Mouse (Mus musculus): ENCODE results near the gene Trim27. TPM values are rescaled to one million over a fixed set of nuclear protein-coding genes. Genes with fewer than 3 reads are reported as not detected.

Trim27 gene
- polyA plus RNA-seq, 1 experiment from 2014 or later: 200 TPM

GRCm38 (mm10) chr13:21200043-21200999 is 21.1 kb downstream of the Trim27 start:
- Histone ChIP-seq H3K9me3 (replicated peaks) (no peaks in the 10 kb centered on the region), H3K4me3 (peak overlapping the region; percentile 68), H3K27me3 (ENCODE audit: low read depth, poor library complexity, severe bottlenecking) (no peaks in the 10 kb centered on the region), H3K4me1 (0 out of 2 replicates have a peak, but pooled peaks cover 8% of the 10 kb centered on the region), H3K27ac (peak overlapping the region; percentile 79), H3K36me3 (peaks cover 4% of the 10 kb centered on the region)
- DNase-seq (ENCODE audit: low spot score): peak; percentile 97
- 6% methylated on average over 48 of the region's 48 CpGs for WGBS

GRCm38 (mm10) chr13:21215275-21215983 is 36.2 kb downstream of the Trim27 start:
- no peaks in the 10 kb centered on the region for H3K36me3 ChIP-seq
- no peak overlapping the region for H3K27ac ChIP-seq
- 2% methylated on average over 20 of the region's 20 CpGs for WGBS
- DNase-seq (ENCODE audit: low spot score): peak; percentile 86
- peak overlapping the region; percentile 54 for H3K4me3 ChIP-seq
- H3K4me1 ChIP-seq: no peaks in the 10 kb centered on the region; the same call in 1 of the 2 replicates
- peaks cover 11% of the 10 kb centered on the region; the same call in 1 of the 2 replicates for H3K27me3 ChIP-seq (ENCODE audit: low read depth, poor library complexity, severe bottlenecking)
- no peaks in the 10 kb centered on the region for H3K9me3 ChIP-seq (replicated peaks)

GRCm38 (mm10) chr13:21216781-21217180 is 37.5 kb downstream of the Trim27 start:
- H3K4me3 ChIP-seq: no peak overlapping the region

GRCm38 (mm10) chr13:21221656-21222462 is 42.6 kb downstream of the Trim27 start:
- 3% methylated on average over 20 of the region's 20 CpGs for WGBS
- Histone ChIP-seq H3K9me3 (replicated peaks) (no peaks in the 10 kb centered on the region), H3K4me1 (peaks cover 9% of the 10 kb centered on the region; the same call in 1 of the 2 replicates), H3K4me3 (peak overlapping the region; percentile 71), H3K36me3 (no peaks in the 10 kb centered on the region), H3K27me3 (ENCODE audit: low read depth, poor library complexity, severe bottlenecking) (peaks cover 14% of the 10 kb centered on the region; the same call in 1 of the 2 replicates), H3K27ac (peak overlapping the region; percentile 91)
- no peak for DNase-seq (ENCODE audit: low spot score)

More at GRCm38 (mm10) chr13:21216781-21217180, 37.5 kb downstream of the Trim27 start:
- 52% methylated on average over 1 of the region's 1 CpGs for WGBS
- H3K36me3 ChIP-seq: no peaks in the 10 kb centered on the region
- H3K9me3 ChIP-seq (replicated peaks): no peaks in the 10 kb centered on the region
- no peak for DNase-seq (ENCODE audit: low spot score)
- H3K4me1 ChIP-seq: peaks cover 7% of the 10 kb centered on the region
- peaks cover 14% of the 10 kb centered on the region; the same call in 1 of the 2 replicates for H3K27me3 ChIP-seq (ENCODE audit: low read depth, poor library complexity, severe bottlenecking)
- H3K27ac ChIP-seq: no peak overlapping the region

GRCm38 (mm10) chr13:21222463-21223022 is 43.3 kb downstream of the Trim27 start:
- no peaks in the 10 kb centered on the region for H3K9me3 ChIP-seq (replicated peaks)
- peaks cover 14% of the 10 kb centered on the region; the same call in 1 of the 2 replicates for H3K27me3 ChIP-seq (ENCODE audit: low read depth, poor library complexity, severe bottlenecking)
- H3K27ac ChIP-seq: peak overlapping the region; percentile 91
- peak; percentile 92 for DNase-seq (ENCODE audit: low spot score)
- no peaks in the 10 kb centered on the region for H3K36me3 ChIP-seq
- H3K4me1 ChIP-seq: peaks cover 9% of the 10 kb centered on the region; the same call in 1 of the 2 replicates
- under 1% methylated on average over 20 of the region's 20 CpGs for WGBS
- peak overlapping the region; percentile 71 for H3K4me3 ChIP-seq

- H3K4me3 ChIP-seq: peak overlapping the region; percentile 71
- 2% methylated on average over 10 of the region's 10 CpGs for WGBS
- no peaks in the 10 kb centered on the region for H3K9me3 ChIP-seq (replicated peaks)
- H3K27me3 ChIP-seq (ENCODE audit: low read depth, poor library complexity, severe bottlenecking): peaks cover 14% of the 10 kb centered on the region; the same call in 1 of the 2 replicates
- H3K36me3 ChIP-seq: no peaks in the 10 kb centered on the region
- H3K4me1 ChIP-seq: peaks cover 9% of the 10 kb centered on the region; the same call in 1 of the 2 replicates
- peak overlapping the region; percentile 91 for H3K27ac ChIP-seq
- peak; percentile 68 for DNase-seq (ENCODE audit: low spot score)
These were observed 44.0 kb downstream of the Trim27 start for GRCm38 (mm10) chr13:21223242-21223655.

GRCm38 (mm10) chr13:21224376-21224775 is 45.1 kb downstream of the Trim27 start:
- no peak overlapping the region for H3K27ac ChIP-seq

GRCm38 (mm10) chr13:21225206-21225605 is 46.0 kb downstream of the Trim27 start:
- no peaks in the 10 kb centered on the region for H3K9me3 ChIP-seq (replicated peaks)
- no peaks in the 10 kb centered on the region for H3K36me3 ChIP-seq
- H3K4me3 ChIP-seq: no peak overlapping the region
- H3K27me3 ChIP-seq (ENCODE audit: low read depth, poor library complexity, severe bottlenecking): peaks cover 6% of the 10 kb centered on the region; the same call in 1 of the 2 replicates
- no peak overlapping the region for H3K27ac ChIP-seq
- DNase-seq (ENCODE audit: low spot score): no peak
- WGBS: 65% methylated on average over 6 of the region's 6 CpGs
- H3K4me1 ChIP-seq: peaks cover 9% of the 10 kb centered on the region; the same call in 1 of the 2 replicates

More at GRCm38 (mm10) chr13:21224376-21224775, 45.1 kb downstream of the Trim27 start:
- no peak for DNase-seq (ENCODE audit: low spot score)
- Histone ChIP-seq H3K27me3 (ENCODE audit: low read depth, poor library complexity, severe bottlenecking) (peaks cover 14% of the 10 kb centered on the region; the same call in 1 of the 2 replicates), H3K36me3 (no peaks in the 10 kb centered on the region), H3K4me3 (no peak overlapping the region), H3K4me1 (peaks cover 9% of the 10 kb centered on the region; the same call in 1 of the 2 replicates), H3K9me3 (replicated peaks) (no peaks in the 10 kb centered on the region)
- 88% methylated on average over 1 of the region's 1 CpGs for WGBS

- H3K9me3 ChIP-seq (replicated peaks): no peaks in the 10 kb centered on the region
These were observed 46.8 kb downstream of the Trim27 start for GRCm38 (mm10) chr13:21226031-21226430.

GRCm38 (mm10) chr13:21233732-21234705 is 54.8 kb downstream of the Trim27 start:
- under 1% methylated on average over 43 of the region's 43 CpGs for WGBS
- DNase-seq (ENCODE audit: low spot score): peak; percentile 83
- Histone ChIP-seq H3K4me1 (peaks cover 14% of the 10 kb centered on the region), H3K36me3 (no peaks in the 10 kb centered on the region), H3K27me3 (ENCODE audit: low read depth, poor library complexity, severe bottlenecking) (no peaks in the 10 kb centered on the region), H3K9me3 (replicated peaks) (no peaks in the 10 kb centered on the region), H3K27ac (peak overlapping the region; percentile 67), H3K4me3 (peak overlapping the region; percentile 62)

More at GRCm38 (mm10) chr13:21226031-21226430, 46.8 kb downstream of the Trim27 start:
- DNase-seq (ENCODE audit: low spot score): no peak
- WGBS: 79% methylated on average over 3 of the region's 3 CpGs
- Histone ChIP-seq H3K27ac (no peak overlapping the region), H3K27me3 (ENCODE audit: low read depth, poor library complexity, severe bottlenecking) (no peaks in the 10 kb centered on the region), H3K4me3 (no peak overlapping the region), H3K4me1 (peaks cover 9% of the 10 kb centered on the region; the same call in 1 of the 2 replicates), H3K36me3 (no peaks in the 10 kb centered on the region)

GRCm38 (mm10) chr13:21236714-21237113 is 57.5 kb downstream of the Trim27 start:
- WGBS: 60% methylated on average over 2 of the region's 2 CpGs
- 0 out of 2 replicates have a peak overlapping the region, but pooled peaks have one; percentile 9 for H3K4me3 ChIP-seq
- DNase-seq (ENCODE audit: low spot score): peak; percentile 29
- peaks cover 14% of the 10 kb centered on the region for H3K4me1 ChIP-seq
- H3K27ac ChIP-seq: peak overlapping the region; percentile 28; the same call in 1 of the 2 replicates
- H3K27me3 ChIP-seq (ENCODE audit: low read depth, poor library complexity, severe bottlenecking): no peaks in the 10 kb centered on the region
- H3K9me3 ChIP-seq (replicated peaks): no peaks in the 10 kb centered on the region
- H3K36me3 ChIP-seq: no peaks in the 10 kb centered on the region
